8 mouse cellular contexts compared by ENCODE assay signal in genomic region chr8:125053505-125054435, GRCm38 (mm10). TPM values are rescaled to one million over a fixed set of nuclear protein-coding genes. Genes with fewer than 3 reads are reported as not detected.
DNase-seq lines count a peak whose midpoint lies in the region; ATAC-seq and TF ChIP-seq lines count a peak whose summit lies in the region.

Disc1 (plus strand) TSS chr8:125054195.

- peak within 1 kb of the TSS; percentile 74 for H3K9ac ChIP-seq in hindbrain, embryonic 15.5 days
- H3K9ac ChIP-seq in liver, adult 2 months (ENCODE audit: low read depth, low read length), result peak within 1 kb of the TSS; percentile 86
- peak within 1 kb of the TSS; percentile 79 for H3K9ac ChIP-seq in midbrain, embryonic 16.5 days (ENCODE audit: low read depth, low read length)

- WGBS in hindbrain, embryonic 15.5 days, result 2% methylated on average over 53 of the region's 65 CpGs
- 5% methylated on average over 64 of the region's 65 CpGs for WGBS in liver, adult 2 months
- WGBS in midbrain, embryonic 16.5 days, result 3% methylated on average over 59 of the region's 65 CpGs

- peak; percentile 41 to 50 for DNase-seq in spleen, adult 18-20 months
- DNase-seq in spleen, postnatal 14 days (ENCODE audit: low spot score in 2 of 2), result no peak
- peak; percentile 19 to 26 for DNase-seq in cerebellum, postnatal 36 days
- DNase-seq in gastrocnemius, postnatal 14 days, result peak; percentile 54
- no peak for DNase-seq in liver, adult 2 months (ENCODE audit: extremely low read depth, low read depth, low spot score)

- no peaks in the 10 kb centered on the region for H3K36me3 ChIP-seq in hindbrain, embryonic 15.5 days
- no peaks in the 10 kb centered on the region for H3K36me3 ChIP-seq in liver, adult 2 months (ENCODE audit: control insufficient read depth, insufficient read depth, low read length)
- no peaks in the 10 kb centered on the region for H3K36me3 ChIP-seq in midbrain, embryonic 16.5 days (ENCODE audit: control insufficient read depth, insufficient read depth, low read length)

- peak; percentile 72 for ATAC-seq in hindbrain, embryonic 15.5 days (ENCODE audit: low FRiP score, low read depth)
- peak; percentile 60 for ATAC-seq in midbrain, embryonic 16.5 days
- ATAC-seq in erythroid progenitor cell, adult 5-6 weeks (replicated peaks; ENCODE audit: low FRiP score, poor library complexity, severe bottlenecking), result no peak

- peak within 1 kb of the TSS; percentile 99 for H3K4me2 ChIP-seq in hindbrain, embryonic 15.5 days
- peak within 1 kb of the TSS; percentile 93 for H3K4me2 ChIP-seq in midbrain, embryonic 16.5 days (ENCODE audit: low read length)

- H3K4me3 ChIP-seq in hindbrain, embryonic 15.5 days, result peak within 1 kb of the TSS; percentile 81
- H3K4me3 ChIP-seq in liver, adult 2 months (ENCODE audit: insufficient read depth, low read depth, low read length), result peak within 1 kb of the TSS; percentile 78
- peak within 1 kb of the TSS; percentile 68 for H3K4me3 ChIP-seq in midbrain, embryonic 16.5 days (ENCODE audit: low read depth, low read length)

- TF ChIP-seq CTCF in liver, adult 2 months (IDR thresholded peaks at IDR 0.05; ENCODE audit: low read depth, low read length), result no peak

- H3K27me3 ChIP-seq in hindbrain, embryonic 15.5 days, result peaks cover 23% of the 10 kb centered on the region
- peaks cover 4% of the 10 kb centered on the region; the same call in 1 of the 2 replicates for H3K27me3 ChIP-seq in liver, adult 2 months (ENCODE audit: control insufficient read depth, insufficient read depth, low read length)
- peaks cover 29% of the 10 kb centered on the region for H3K27me3 ChIP-seq in midbrain, embryonic 16.5 days (ENCODE audit: control insufficient read depth, insufficient read depth, low read depth, low read length)

- peak within 1 kb of the TSS; percentile 82 for H3K27ac ChIP-seq in hindbrain, embryonic 15.5 days (replicated peaks)
- 0 out of 2 replicates have a peak within 1 kb of the TSS, but pooled peaks have one; percentile 12 for H3K27ac ChIP-seq in liver, adult 2 months (replicated peaks; ENCODE audit: insufficient read depth, low read depth, low read length)
- peak within 1 kb of the TSS; percentile 74 for H3K27ac ChIP-seq in midbrain, embryonic 16.5 days (ENCODE audit: low read length)

- peaks cover 15% of the 10 kb centered on the region for H3K4me1 ChIP-seq in hindbrain, embryonic 15.5 days (replicated peaks)
- no peaks in the 10 kb centered on the region for H3K4me1 ChIP-seq in liver, adult 2 months (ENCODE audit: control insufficient read depth, insufficient read depth, low read length)
- peaks cover 4% of the 10 kb centered on the region; the same call in 1 of the 2 replicates for H3K4me1 ChIP-seq in midbrain, embryonic 16.5 days (ENCODE audit: control insufficient read depth, insufficient read depth, low read length)

- TF ChIP-seq POLR2A in liver, adult 2 months (IDR thresholded peaks at IDR 0.05; ENCODE audit: extremely low read depth, insufficient read depth, low read length), result no peak

- no peaks in the 10 kb centered on the region for H3K9me3 ChIP-seq in hindbrain, embryonic 15.5 days
- no peaks in the 10 kb centered on the region for H3K9me3 ChIP-seq in midbrain, embryonic 16.5 days (replicated peaks; ENCODE audit: control insufficient read depth, low read length, poor library complexity, severe bottlenecking)

- no peaks in the 10 kb centered on the region for H3K79me2 ChIP-seq in liver, adult 2 months (ENCODE audit: control insufficient read depth, insufficient read depth, low read length)

- intact Hi-C loops in gastrocnemius, postnatal 14 days (cut with DNase I; ENCODE audit: low total_unique reads), result no loop called here

RNA-seq across cellular contexts. Expression of gene Disc1, which starts in this region (rescaled TPM):
- 1 to 10 TPM; 1.8 to 2.1 TPM for total RNA-seq in gastrocnemius, postnatal 14 days (2021)
- 1.8 and 2.6 TPM in 2 replicates for polyA plus RNA-seq in hindbrain, embryonic 15.5 days (2015; fragmentation: Nextera tagmentation; extraction: Ambion mirVana)
- 0.34 and 0.37 TPM in 2 replicates for total RNA-seq in liver, adult 2 months (2014; rRNA removed)
- polyA plus RNA-seq in liver, adult 2 months (2012; rRNA removed), result 0.14 and 0.16 TPM in 2 replicates
- polyA plus RNA-seq in midbrain, embryonic 16.5 days (2015; fragmentation: Nextera tagmentation; extraction: Ambion mirVana), result 1.2 and 1.5 TPM in 2 replicates
- total RNA-seq in erythroid progenitor cell, adult 5-6 weeks (2015; ENCODE audit: low replicate concordance), result 0.84 TPM in 1 of 2 replicates, not detected in the other
- total RNA-seq in erythroid progenitor cell, adult 5-6 weeks (2017; ENCODE audit: low replicate concordance), result 0.51 and 1.6 TPM in 2 replicates

Comparison
In these comparisons a context has a peak if more than half of its experiments do, and no peak if none do; other contexts are left out.
1. DNase-seq: peak in spleen, adult 18-20 months (2 of 2), cerebellum, postnatal 36 days (2 of 2) and gastrocnemius, postnatal 14 days (single experiment); none in spleen, postnatal 14 days (0 of 2) and liver, adult 2 months (single experiment).
2. H3K27ac ChIP-seq: peak in every context shown above with its lines; median percentile 82 in hindbrain, embryonic 15.5 days; 74 in midbrain, embryonic 16.5 days; 12 in liver, adult 2 months.
3. Peak in every context shown above with its lines, with median percentiles within 50 percentile points of each other: H3K4me3 ChIP-seq and H3K9ac ChIP-seq.